Mouse (Mus musculus) lung, postnatal 0 days (tissue): ENCODE data around the gene Atp13a2. TPM values are rescaled to one million over a fixed set of nuclear protein-coding genes. Genes with fewer than 3 reads are reported as not detected.

Experiments
- ATAC-seq: fragments of 200-750 bp; cut with Nextera tagmentation; 2 replicates; pipeline ENCODE4 v1.8.0; 2017; ENCODE audit warnings: moderate library complexity
- DNase-seq: peaks from one replicate; pipeline ENCODE4 v3.0.0-alpha.2; 2016; ENCODE audit warnings: low spot score
- H3K27ac ChIP-seq: fragments of 300-500 bp; sonication (generic); 2 replicates; pipeline ENCODE4 v1.5.1; 2014; ENCODE audit warnings: antibody characterized with exemption, mild to moderate bottlenecking, low read length, mixed read lengths
- H3K27me3 ChIP-seq: fragments of 300-500 bp; sonication (generic); replicated peaks from 2 replicates; pipeline ENCODE4 v1.6.1; 2014; ENCODE audit warnings: low read length, mixed read lengths; ENCODE audit not compliant: insufficient read depth
- H3K36me3 ChIP-seq: fragments of 300-500 bp; sonication (generic); 2 replicates; pipeline ENCODE4 v1.6.1; 2014; ENCODE audit warnings: low read length, mixed read lengths; ENCODE audit not compliant: insufficient read depth
- H3K4me1 ChIP-seq: fragments of 300-500 bp; sonication (generic); 2 replicates; pipeline ENCODE4 v1.6.1; 2014; ENCODE audit warnings: antibody characterized with exemption, low read depth, low read length, mixed read lengths; ENCODE audit not compliant: insufficient read depth
- H3K4me2 ChIP-seq: fragments of 300-500 bp; sonication (generic); replicated peaks from 2 replicates; pipeline ENCODE4 v1.6.1; 2014; ENCODE audit warnings: low read depth, mild to moderate bottlenecking, low read length, moderate library complexity, mixed read lengths
- H3K4me3 ChIP-seq: fragments of 300-500 bp; sonication (generic); 2 replicates; pipeline ENCODE4 v1.5.1; 2014; ENCODE audit warnings: low read depth, low read length
- H3K9ac ChIP-seq: fragments of 300-500 bp; sonication (generic); replicated peaks from 2 replicates; pipeline ENCODE4 v1.6.1; 2014; ENCODE audit warnings: low read depth, mild to moderate bottlenecking
- H3K9me3 ChIP-seq: fragments of 300-500 bp; sonication (generic); 2 replicates; pipeline ENCODE4 v1.6.1; 2016; ENCODE audit warnings: low read length, mixed read lengths
- CTCF ChIP-seq: IDR thresholded peaks from 2 replicates; pipeline ENCODE4 v1.5.1; 2016; ENCODE audit warnings: antibody characterized with exemption, mild to moderate bottlenecking
- EP300 ChIP-seq: IDR thresholded peaks from 2 replicates; pipeline ENCODE4 v1.6.1; 2016; ENCODE audit warnings: antibody characterized with exemption, mild to moderate bottlenecking, control low read depth
- WGBS: fragments of 180-500 bp; shearing (Covaris S2); extraction: QIAGEN DNeasy Blood & Tissue Kit; methylation state at CpG from one replicate; pipeline ENCODE4 v1.1.7; 2014; 5-methylcytosine and 5-hydroxymethylcytosine counted together
- polyA plus RNA-seq: library from polyadenylated mRNA; unstranded; fragments of >200 nt; fragmentation: Nextera tagmentation; extraction: Ambion mirVana; gene quantifications from 2 replicates; pipeline ENCODE4 v1.2.1, GENCODE M21; 2015

The Atp13a2 gene
- polyA plus RNA-seq, 1 experiment from 2014 or later: 34.2 TPM

- no peak overlapping the region for H3K4me3 ChIP-seq
- H3K4me2 ChIP-seq: no peak overlapping the region
- no peak for DNase-seq
- H3K36me3 ChIP-seq: 0 out of 2 replicates have a peak, but pooled peaks cover 4% of the 10 kb centered on the region
- WGBS: 73% methylated on average over 8 of the region's 8 CpGs
- H3K27ac ChIP-seq: no peak overlapping the region
- no peaks in the 10 kb centered on the region for H3K9me3 ChIP-seq
- no peak overlapping the region for H3K9ac ChIP-seq
- no peak for ATAC-seq
- TF ChIP-seq CTCF (no peak), EP300 (no peak)
- H3K27me3 ChIP-seq: no peaks in the 10 kb centered on the region
- no peaks in the 10 kb centered on the region for H3K4me1 ChIP-seq
Observed at GRCm38 (mm10) chr4:141014114-141014513, 27.4 kb downstream of the Atp13a2 start.

GRCm38 (mm10) chr4:141014856-141015255, 28.2 kb downstream of the Atp13a2 start:
- Histone ChIP-seq H3K4me3 (no peak overlapping the region), H3K36me3 (0 out of 2 replicates have a peak, but pooled peaks cover 4% of the 10 kb centered on the region), H3K27me3 (no peaks in the 10 kb centered on the region), H3K27ac (no peak overlapping the region), H3K4me2 (no peak overlapping the region), H3K9ac (no peak overlapping the region), H3K9me3 (no peaks in the 10 kb centered on the region), H3K4me1 (no peaks in the 10 kb centered on the region)
- WGBS: 87% methylated on average over 11 of the region's 11 CpGs
- ATAC-seq (no peak), DNase-seq (no peak)
- TF ChIP-seq CTCF (no peak), EP300 (no peak)

DNA sequence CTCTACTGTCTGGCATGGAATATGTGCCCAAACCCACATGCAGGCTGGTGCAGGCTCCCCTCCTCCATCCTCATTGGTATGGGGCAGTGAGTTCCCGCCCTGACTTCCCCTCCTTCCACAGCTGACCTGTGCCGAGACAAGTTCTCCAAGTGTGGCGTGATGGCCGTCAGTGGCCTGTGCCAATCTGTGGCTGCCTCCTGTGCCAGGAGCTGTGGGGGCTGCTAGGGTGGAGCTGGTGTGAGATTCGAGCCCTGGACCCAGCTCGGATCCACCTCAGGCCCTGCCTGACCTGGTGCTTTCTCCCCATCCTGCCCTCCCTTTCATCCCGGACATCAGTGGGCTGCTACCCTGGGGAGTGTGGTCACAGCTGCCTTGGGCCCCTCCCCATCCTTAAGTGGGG, 28.7 kb downstream of the Atp13a2 start:
- Histone ChIP-seq H3K27ac (no peak overlapping the region), H3K4me2 (no peak overlapping the region), H3K9ac (no peak overlapping the region), H3K36me3 (0 out of 2 replicates have a peak, but pooled peaks cover 4% of the 10 kb centered on the region), H3K9me3 (no peaks in the 10 kb centered on the region), H3K4me1 (peaks cover under 1% of the 10 kb centered on the region; the same call in 1 of the 2 replicates), H3K4me3 (no peak overlapping the region), H3K27me3 (no peaks in the 10 kb centered on the region)
- DNase-seq: no peak
- TF ChIP-seq EP300 (no peak), CTCF (no peak)
- no peak for ATAC-seq
- WGBS: 59% methylated on average over 7 of the region's 7 CpGs

GRCm38 (mm10) chr4:141016311-141016710, 29.6 kb downstream of the Atp13a2 start:
- WGBS: 68% methylated on average over 9 of the region's 9 CpGs
- no peaks in the 10 kb centered on the region for H3K9me3 ChIP-seq
- no peak overlapping the region for H3K27ac ChIP-seq
- no peak overlapping the region for H3K4me2 ChIP-seq
- DNase-seq: no peak
- H3K9ac ChIP-seq: no peak overlapping the region
- 0 out of 2 replicates have a peak, but pooled peaks cover 4% of the 10 kb centered on the region for H3K36me3 ChIP-seq
- TF ChIP-seq CTCF: no peak
- no peak for TF ChIP-seq EP300
- no peak for ATAC-seq
- no peaks in the 10 kb centered on the region for H3K27me3 ChIP-seq
- H3K4me1 ChIP-seq: peaks cover 10% of the 10 kb centered on the region
- no peak overlapping the region for H3K4me3 ChIP-seq

GRCm38 (mm10) chr4:141017657-141018436, 31.2 kb downstream of the Atp13a2 start:
- Histone ChIP-seq H3K4me1 (peaks cover 13% of the 10 kb centered on the region), H3K9me3 (no peaks in the 10 kb centered on the region), H3K9ac (no peak overlapping the region), H3K4me2 (no peak overlapping the region), H3K4me3 (no peak overlapping the region), H3K36me3 (0 out of 2 replicates have a peak, but pooled peaks cover 4% of the 10 kb centered on the region), H3K27me3 (no peaks in the 10 kb centered on the region), H3K27ac (no peak overlapping the region)
- DNase-seq (no peak), ATAC-seq (no peak)
- WGBS: 83% methylated on average over 29 of the region's 29 CpGs
- TF ChIP-seq CTCF (no peak), EP300 (no peak)

DNA sequence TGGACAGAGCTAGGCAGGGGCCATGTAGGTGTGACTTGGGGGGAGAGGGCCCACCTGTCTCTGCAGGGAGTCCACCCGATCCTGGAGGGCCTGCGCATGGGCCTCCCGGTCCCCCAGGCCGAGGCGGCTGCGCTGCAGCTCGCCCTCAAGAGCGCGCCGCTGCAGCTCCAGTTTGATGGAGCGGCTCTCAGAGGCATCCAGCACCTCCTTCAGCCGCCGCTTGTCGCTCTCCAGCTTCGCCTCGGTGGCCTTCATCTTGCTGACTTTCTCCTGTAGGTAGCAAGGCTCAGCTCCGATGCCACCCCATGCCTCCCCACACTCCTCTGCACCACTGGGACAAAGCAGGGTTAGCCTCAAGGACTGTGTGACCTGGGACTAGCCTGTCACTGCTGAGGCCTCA, 33.5 kb downstream of the Atp13a2 start:
- Histone ChIP-seq H3K9ac (no peak overlapping the region), H3K36me3 (no peaks in the 10 kb centered on the region), H3K4me1 (peaks cover 24% of the 10 kb centered on the region), H3K27me3 (no peaks in the 10 kb centered on the region), H3K4me3 (no peak overlapping the region), H3K27ac (no peak overlapping the region), H3K9me3 (no peaks in the 10 kb centered on the region), H3K4me2 (no peak overlapping the region)
- ATAC-seq (no peak), DNase-seq (no peak)
- TF ChIP-seq CTCF: no peak
- TF ChIP-seq EP300: no peak
- 68% methylated on average over 17 of the region's 17 CpGs for WGBS
